Mouse (Mus musculus): ENCODE measurements around the gene Fndc5.

DNA sequence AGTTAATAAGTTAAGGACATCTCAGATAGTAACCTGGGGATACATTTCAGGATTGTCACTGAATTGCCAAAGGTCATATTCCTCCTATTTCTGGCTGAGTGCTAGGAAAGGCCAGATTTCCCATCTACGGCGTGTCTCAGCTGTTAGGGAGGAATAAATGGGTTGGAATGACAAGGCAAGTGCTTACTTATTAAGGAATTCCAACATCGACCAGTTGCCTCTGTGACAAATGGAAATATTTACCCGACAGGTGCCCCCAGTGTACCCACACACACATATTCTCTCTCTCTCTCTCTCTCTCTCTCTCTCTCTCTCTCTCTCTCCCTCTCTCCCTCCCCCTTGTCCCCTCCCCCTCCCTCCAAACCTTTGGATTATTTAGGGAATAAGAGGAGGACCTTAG, 9.1 kb downstream of the Fndc5 start:
- TF ChIP-seq CTCF (IDR thresholded peaks at IDR 0.05; ENCODE audit: borderline replicate concordance, extremely low read depth, insufficient read depth, insufficient read length) (no peak), POLR2A (IDR thresholded peaks at IDR 0.05; ENCODE audit: borderline replicate concordance, extremely low read depth, insufficient read depth, insufficient read length, poor library complexity, severe bottlenecking) (no peak)
